Mouse (Mus musculus) cortical plate, adult 2 months (tissue): ENCODE measurements at regions not wholly inside any gene's neighbourhood (a gene's known extent, or its start where the extent isn't known, plus 50 kb on each side); places are given as distances from the start of the nearest gene placed in this dataset.

ENCODE experiments used
- CTCF ChIP-seq: fragments of 200-500 bp; IDR thresholded peaks from 2 replicates; pipeline ENCODE4 v1.5.1; 2011; ENCODE audit warnings: mild to moderate bottlenecking, control low read depth, low read length; ENCODE audit not compliant: insufficient read depth; ENCODE audit errors: extremely low read depth
- POLR2A ChIP-seq: fragments of 200-500 bp; IDR thresholded peaks from 2 replicates; pipeline ENCODE4 v1.6.1; 2011; ENCODE audit warnings: mild to moderate bottlenecking, low read length, control low read depth; ENCODE audit not compliant: insufficient read depth; ENCODE audit errors: extremely low read depth

- TF ChIP-seq CTCF (no peak), POLR2A (no peak)
Measured at GRCm38 (mm10) chr7:62279022-62279421, 67.3 kb upstream of the Ndn start.
